In genomic region chr2:32891278-32891677, GRCm38 (mm10) we compare ENCODE assay signal across 16 mouse cellular contexts. TPM values are rescaled to one million over a fixed set of nuclear protein-coding genes. Genes with fewer than 3 reads are reported as not detected.
A peak's percentile ranks its signal among the peaks of the same experiment; 100 is the strongest.
DNase-seq lines count a peak whose midpoint lies in the region; ATAC-seq lines count a peak whose summit lies in the region.
"Had no signal": no experiment of that assay in that cellular context is flagged by ENCODE, and none has a peak within 500 bp of the region (broad histone marks: within the 10 kb centered on the region; RNA-seq: fewer than 3 reads in every experiment).

No protein-coding gene starts in this region.

- no peak overlapping the region for H3K9ac ChIP-seq in heart, embryonic 11.5 days (ENCODE audit: low read depth, low read length)
- H3K9ac ChIP-seq in kidney, embryonic 15.5 days = no peak overlapping the region
- no peak overlapping the region for H3K9ac ChIP-seq in limb, embryonic 15.5 days
- no peak overlapping the region for H3K9ac ChIP-seq in stomach, embryonic 15.5 days
- H3K9ac ChIP-seq: hindbrain, embryonic 12.5 days had no signal

- H3K4me1 ChIP-seq in heart, embryonic 11.5 days (ENCODE audit: control insufficient read depth, insufficient read depth, low read length) = peaks cover 59% of the 10 kb centered on the region
- peaks cover 62% of the 10 kb centered on the region for H3K4me1 ChIP-seq in kidney, embryonic 15.5 days
- peaks cover 68% of the 10 kb centered on the region for H3K4me1 ChIP-seq in limb, embryonic 15.5 days
- H3K4me1 ChIP-seq in stomach, embryonic 15.5 days = peaks cover 41% of the 10 kb centered on the region

- intact Hi-C loops in heart, postnatal 25 days (cut with DNase I) = no loop called here

- no peaks in the 10 kb centered on the region for H3K36me3 ChIP-seq in heart, embryonic 11.5 days (ENCODE audit: control insufficient read depth, insufficient read depth, low read length)
- H3K36me3 ChIP-seq in kidney, embryonic 15.5 days = peaks cover 6% of the 10 kb centered on the region; the same call in 1 of the 2 replicates
- H3K36me3 ChIP-seq in limb, embryonic 15.5 days = peaks cover 15% of the 10 kb centered on the region; the same call in 1 of the 2 replicates
- no peaks in the 10 kb centered on the region for H3K36me3 ChIP-seq in stomach, embryonic 15.5 days
- H3K36me3 ChIP-seq: hindbrain, embryonic 12.5 days had no signal

- no peaks in the 10 kb centered on the region for H3K9me3 ChIP-seq in heart, embryonic 11.5 days (replicated peaks; ENCODE audit: control insufficient read depth, low read length)
- H3K9me3 ChIP-seq in kidney, embryonic 15.5 days (replicated peaks) = no peaks in the 10 kb centered on the region
- no peaks in the 10 kb centered on the region for H3K9me3 ChIP-seq in limb, embryonic 15.5 days
- H3K9me3 ChIP-seq in stomach, embryonic 15.5 days = no peaks in the 10 kb centered on the region
- H3K9me3 ChIP-seq: hindbrain, embryonic 12.5 days had no signal

- DNase-seq in heart, postnatal 25 days (ENCODE audit: low spot score) = no peak
- DNase-seq in kidney, postnatal 14 days = no peak
- no peak for DNase-seq in right cerebral cortex, postnatal 10 days (ENCODE audit: low spot score in 2 of 2)
- DNase-seq: adrenal gland, adult 8-10 months; B cell, adult 2 months; cerebellum, adult 8-10 months; gastrocnemius, postnatal 14 days; layer of hippocampus, adult 9-11 months; midbrain, embryonic 14.5 days; thymus, postnatal 25 days had no signal

- 34% methylated on average over 9 of the region's 9 CpGs for WGBS in heart, embryonic 11.5 days (ENCODE audit: insufficient replicate concordance)
- 59% methylated on average over 9 of the region's 9 CpGs for WGBS in kidney, embryonic 15.5 days
- 72% methylated on average over 9 of the region's 9 CpGs for WGBS in limb, embryonic 15.5 days
- WGBS in stomach, embryonic 15.5 days = 45% methylated on average over 9 of the region's 9 CpGs

- ATAC-seq in heart, embryonic 11.5 days (replicated peaks; ENCODE audit: insufficient number of reproducible peaks, low FRiP score, low TSS enrichment) = no peak
- no peak for ATAC-seq in kidney, embryonic 15.5 days (replicated peaks; ENCODE audit: low FRiP score)
- no peak for ATAC-seq in limb, embryonic 15.5 days (ENCODE audit: insufficient number of reproducible peaks, low FRiP score, low TSS enrichment, low read depth)
- no peak for ATAC-seq in stomach, embryonic 15.5 days (ENCODE audit: insufficient read depth, low FRiP score, low read depth)
- ATAC-seq: forebrain, embryonic 16.5 days had no signal

- H3K27me3 ChIP-seq in heart, embryonic 11.5 days (ENCODE audit: control insufficient read depth, insufficient read depth, low read length) = no peaks in the 10 kb centered on the region
- H3K27me3 ChIP-seq in kidney, embryonic 15.5 days = no peaks in the 10 kb centered on the region
- no peaks in the 10 kb centered on the region for H3K27me3 ChIP-seq in limb, embryonic 15.5 days
- H3K27me3 ChIP-seq in stomach, embryonic 15.5 days (replicated peaks) = no peaks in the 10 kb centered on the region
- H3K27me3 ChIP-seq: hindbrain, embryonic 12.5 days had no signal

- H3K27ac ChIP-seq in heart, embryonic 11.5 days (ENCODE audit: low read depth, low read length) = peak overlapping the region; percentile 16; the same call in 1 of the 2 replicates
- H3K27ac ChIP-seq in kidney, embryonic 15.5 days = peak overlapping the region; percentile 5; the same call in 1 of the 2 replicates
- H3K27ac ChIP-seq in limb, embryonic 15.5 days = peak overlapping the region; percentile 9; the same call in 1 of the 2 replicates
- H3K27ac ChIP-seq in stomach, embryonic 15.5 days = peak overlapping the region; percentile 23; the same call in 1 of the 2 replicates
- H3K27ac ChIP-seq: hindbrain, embryonic 12.5 days had no signal

- no peak overlapping the region for H3K4me3 ChIP-seq in heart, embryonic 11.5 days (ENCODE audit: low read depth, low read length)
- no peak overlapping the region for H3K4me3 ChIP-seq in kidney, embryonic 15.5 days (replicated peaks)
- H3K4me3 ChIP-seq in limb, embryonic 15.5 days = no peak overlapping the region
- H3K4me3 ChIP-seq in stomach, embryonic 15.5 days (replicated peaks) = no peak overlapping the region
- H3K4me3 ChIP-seq: hindbrain, embryonic 12.5 days had no signal

- H3K4me2 ChIP-seq in heart, embryonic 11.5 days = no peak overlapping the region
- H3K4me2 ChIP-seq in kidney, embryonic 15.5 days = no peak overlapping the region
- H3K4me2 ChIP-seq in limb, embryonic 15.5 days = no peak overlapping the region
- H3K4me2 ChIP-seq in stomach, embryonic 15.5 days = no peak overlapping the region
- H3K4me2 ChIP-seq: hindbrain, embryonic 12.5 days had no signal

RNA-seq across cellular contexts. Expression of gene Fam129b, which starts 15.4 kb away (rescaled TPM):
- polyA plus RNA-seq in heart, embryonic 11.5 days (2014; fragmentation: Nextera tagmentation; extraction: Ambion mirVana) = 21.5 and 24.2 TPM in 2 replicates
- 10 to 100 TPM; 23.8 to 31.9 TPM for total RNA-seq in heart, postnatal 25 days (2021)
- 44.5 and 47.7 TPM in 2 replicates for polyA plus RNA-seq in kidney, embryonic 15.5 days (2015; fragmentation: Nextera tagmentation; extraction: Ambion mirVana)
- polyA plus RNA-seq in limb, embryonic 15.5 days (2015; fragmentation: Nextera tagmentation; extraction: Ambion mirVana) = 138 and 152 TPM in 2 replicates
- 67.1 and 73.6 TPM in 2 replicates for polyA plus RNA-seq in stomach, embryonic 15.5 days (2015; fragmentation: Nextera tagmentation; extraction: Ambion mirVana)

RNA-seq across cellular contexts. Expression of gene Stxbp1, which starts 44.2 kb away (rescaled TPM):
- 20.6 and 26.1 TPM in 2 replicates for polyA plus RNA-seq in heart, embryonic 11.5 days (2014; fragmentation: Nextera tagmentation; extraction: Ambion mirVana)
- total RNA-seq in heart, postnatal 25 days (2021) = 10 to 100 TPM; 11.0 to 11.7 TPM
- polyA plus RNA-seq in kidney, embryonic 15.5 days (2015; fragmentation: Nextera tagmentation; extraction: Ambion mirVana) = 16.5 and 19.3 TPM in 2 replicates
- polyA plus RNA-seq in limb, embryonic 15.5 days (2015; fragmentation: Nextera tagmentation; extraction: Ambion mirVana) = 16.7 and 17.9 TPM in 2 replicates
- polyA plus RNA-seq in stomach, embryonic 15.5 days (2015; fragmentation: Nextera tagmentation; extraction: Ambion mirVana) = 20.0 and 21.4 TPM in 2 replicates
